Mouse (Mus musculus) liver, embryonic 11.5 days (tissue): ENCODE measurements around the gene Gm10037. TPM values are rescaled to one million over a fixed set of nuclear protein-coding genes. Genes with fewer than 3 reads are reported as not detected.
A peak's percentile ranks its signal among the peaks of the same experiment; 100 is the strongest.
"Not testable (repeated sequence)": the region's sequence is repeated elsewhere in the genome, so short reads cannot be mapped to it uniquely, and the experiment has no call there.

Experiments
- ATAC-seq: fragments of 200-750 bp; cut with Nextera tagmentation; replicated peaks from 2 replicates; pipeline ENCODE4 v1.8.0; 2017; ENCODE audit warnings: moderate number of reproducible peaks, mild to moderate bottlenecking, moderate TSS enrichment, moderate library complexity; ENCODE audit not compliant: low FRiP score
- DNase-seq: peaks from one replicate; pipeline ENCODE4 v3.0.0-alpha.2; 2017; ENCODE audit warnings: low spot score
- H3K27ac ChIP-seq: fragments of 300-500 bp; sonication (generic); 2 replicates; pipeline ENCODE4 v1.5.1; 2014; ENCODE audit warnings: mild to moderate bottlenecking, low read depth, low read length, control low read depth
- H3K27me3 ChIP-seq: fragments of 300-500 bp; sonication (generic); replicated peaks from 2 replicates; pipeline ENCODE4 v1.6.1; 2014; ENCODE audit warnings: low read length, mixed read lengths; ENCODE audit not compliant: control insufficient read depth, insufficient read depth
- H3K36me3 ChIP-seq: fragments of 300-500 bp; sonication (generic); 2 replicates; pipeline ENCODE4 v1.6.1; 2014; ENCODE audit warnings: mild to moderate bottlenecking, low read length, moderate library complexity, mixed read lengths; ENCODE audit not compliant: control insufficient read depth, insufficient read depth
- H3K4me1 ChIP-seq: fragments of 300-500 bp; sonication (generic); replicated peaks from 2 replicates; pipeline ENCODE4 v1.6.1; 2014; ENCODE audit warnings: low read length, mixed read lengths; ENCODE audit not compliant: control insufficient read depth, insufficient read depth
- H3K4me2 ChIP-seq: fragments of 300-500 bp; sonication (generic); 2 replicates; pipeline ENCODE4 v1.6.1; 2014; ENCODE audit warnings: mild to moderate bottlenecking, control low read depth, moderate library complexity
- H3K4me3 ChIP-seq: fragments of 300-500 bp; sonication (generic); 2 replicates; pipeline ENCODE4 v1.5.1; 2014; ENCODE audit warnings: low read depth, low read length, control low read depth
- H3K9ac ChIP-seq: fragments of 300-500 bp; sonication (generic); 2 replicates; pipeline ENCODE4 v1.6.1; 2014; ENCODE audit warnings: low read depth, low read length, control low read depth
- H3K9me3 ChIP-seq: fragments of 300-500 bp; sonication (generic); 2 replicates; pipeline ENCODE4 v1.6.1; 2016; ENCODE audit warnings: low read length, inconsistent platforms, mixed read lengths; ENCODE audit not compliant: control insufficient read depth
- WGBS: fragments of 180-500 bp; shearing (Covaris S2); extraction: QIAGEN DNeasy Blood & Tissue Kit; methylation state at CpG from one replicate; pipeline ENCODE4 v1.1.7; 2014; 5-methylcytosine and 5-hydroxymethylcytosine counted together
- polyA plus RNA-seq: library from polyadenylated mRNA; unstranded; fragments of >200 nt; fragmentation: Nextera tagmentation; extraction: Ambion mirVana; gene quantifications from 2 replicates; pipeline ENCODE4 v1.2.1, GENCODE M21; 2014

Gene Gm10037
- polyA plus RNA-seq = 0.71 and 0.96 TPM in 2 replicates

DNA sequence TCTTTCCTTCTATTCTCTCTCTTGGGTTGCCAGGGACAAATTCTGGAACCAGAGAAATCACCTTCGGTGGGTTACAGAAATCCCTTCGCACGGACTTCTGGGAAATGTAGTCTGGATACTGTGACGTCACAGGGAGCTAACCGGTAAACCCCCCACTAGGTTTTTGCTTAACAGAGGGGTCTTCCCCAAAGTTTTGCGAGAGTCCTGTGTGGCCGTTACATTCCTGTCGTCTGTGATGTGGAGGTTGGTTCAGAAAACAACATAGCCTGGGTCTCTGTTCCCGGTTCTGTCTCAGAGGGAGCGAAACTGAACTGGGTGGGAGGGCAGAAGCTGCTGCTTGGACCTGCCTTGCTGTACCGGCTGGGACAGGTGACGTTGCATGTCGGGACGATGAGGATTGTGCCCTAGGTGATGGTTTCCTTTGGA lies at the start of gene Gm10037:
Gene Gm10037 (plus strand): TSS at position 196 of the 426 bp plus-strand sequence.
- Histone ChIP-seq H3K4me1 (no peaks in the 10 kb centered on the region), H3K9ac (peak within 1 kb of the TSS; percentile 70), H3K27me3 (no peaks in the 10 kb centered on the region), H3K27ac (no peak within 1 kb of the TSS), H3K4me3 (peak within 1 kb of the TSS; percentile 62), H3K9me3 (peaks cover 3% of the 10 kb centered on the region), H3K4me2 (peak within 1 kb of the TSS; percentile 70), H3K36me3 (peaks cover 5% of the 10 kb centered on the region; the same call in 1 of the 2 replicates)
- ATAC-seq = peak; percentile 80
- WGBS = 4% methylated on average over 14 of the region's 14 CpGs
- DNase-seq = peak; percentile 70

DNA sequence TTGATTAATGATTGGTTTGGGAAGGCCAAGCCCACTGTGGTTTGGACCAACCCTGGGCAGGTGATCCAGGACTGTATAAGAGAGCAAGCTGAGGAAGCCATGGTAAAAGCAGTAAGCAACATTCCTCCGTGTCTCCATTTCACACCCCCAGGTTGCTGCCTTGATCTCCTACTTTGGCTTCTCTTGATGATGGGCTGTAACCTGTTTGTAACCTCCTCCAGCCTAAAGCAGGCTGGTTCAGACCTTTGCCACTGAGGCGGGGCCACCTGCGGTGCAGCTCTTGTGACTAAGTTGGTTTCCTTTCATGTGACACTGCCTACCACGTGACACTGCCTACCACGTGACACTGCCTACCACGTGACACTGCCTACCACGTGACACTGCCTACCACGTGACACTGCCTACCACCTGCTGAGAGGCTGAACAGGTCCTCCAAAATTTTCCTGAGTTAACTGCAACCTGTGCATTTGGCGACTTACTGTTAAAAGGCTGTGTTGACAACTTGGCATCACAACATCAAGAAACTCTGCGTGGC lies 38.9 kb upstream of the Gm10037 start:
- Histone ChIP-seq H3K4me2 (no peak overlapping the region), H3K4me1 (no peaks in the 10 kb centered on the region), H3K9ac (no peak overlapping the region), H3K36me3 (no peaks in the 10 kb centered on the region; the same call in 1 of the 2 replicates), H3K4me3 (no peak overlapping the region), H3K9me3 (peaks cover 2% of the 10 kb centered on the region; the same call in 1 of the 2 replicates), H3K27me3 (no peaks in the 10 kb centered on the region), H3K27ac (no peak overlapping the region)
- DNase-seq (no peak), ATAC-seq (no peak)
- 85% methylated on average over 10 of the region's 10 CpGs for WGBS

DNA sequence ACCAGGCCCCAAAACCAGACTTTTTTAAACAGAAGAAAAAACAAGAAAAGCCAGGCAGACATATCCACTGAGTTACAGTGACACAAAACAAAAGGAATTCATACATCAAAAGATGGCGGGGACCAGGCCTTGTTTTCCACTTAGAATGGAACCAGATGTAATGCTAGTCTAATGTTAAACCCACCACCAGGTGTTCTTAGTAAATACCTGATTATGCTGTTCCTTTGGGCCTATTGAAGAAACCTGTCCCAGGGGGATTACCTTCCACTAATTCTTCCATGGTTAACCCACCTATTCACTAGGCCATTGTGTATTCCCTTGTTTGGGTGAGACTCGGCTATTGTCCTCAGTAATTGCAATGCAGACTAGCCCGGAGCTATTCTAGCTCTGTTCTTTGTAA lies 32.3 kb upstream of the Gm10037 start:
- H3K27me3 ChIP-seq = no peaks in the 10 kb centered on the region
- ATAC-seq (no peak), DNase-seq (no peak)
- H3K27ac ChIP-seq = no peak overlapping the region
- H3K4me3 ChIP-seq = no peak overlapping the region
- WGBS = 88% methylated on average over 3 of the region's 3 CpGs
- no peak overlapping the region for H3K4me2 ChIP-seq
- no peaks in the 10 kb centered on the region for H3K36me3 ChIP-seq
- no peaks in the 10 kb centered on the region for H3K9me3 ChIP-seq
- H3K9ac ChIP-seq = no peak overlapping the region
- no peaks in the 10 kb centered on the region for H3K4me1 ChIP-seq

DNA sequence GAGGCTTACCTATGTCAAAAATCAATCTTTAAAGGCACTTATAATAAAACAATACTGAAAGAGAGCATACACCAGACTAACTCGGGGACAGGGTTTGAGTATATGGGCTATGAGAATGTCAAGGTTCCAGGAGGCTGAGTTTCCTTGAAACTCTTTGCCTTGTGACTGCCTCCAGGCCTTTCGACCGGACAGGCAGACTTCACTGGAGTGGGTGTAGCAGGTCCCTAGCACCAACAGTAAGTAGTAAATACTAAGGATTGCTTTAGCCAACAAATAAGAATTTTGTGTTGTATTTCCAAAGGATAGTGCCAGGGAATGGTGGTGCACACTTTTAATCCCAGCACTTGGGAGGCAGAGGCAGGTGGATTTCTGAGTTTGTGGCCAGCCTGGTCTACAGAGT lies 31.8 kb upstream of the Gm10037 start:
- WGBS = 79% methylated on average over 3 of the region's 3 CpGs
- H3K27ac ChIP-seq, ATAC-seq: not testable (repeated sequence)

DNA sequence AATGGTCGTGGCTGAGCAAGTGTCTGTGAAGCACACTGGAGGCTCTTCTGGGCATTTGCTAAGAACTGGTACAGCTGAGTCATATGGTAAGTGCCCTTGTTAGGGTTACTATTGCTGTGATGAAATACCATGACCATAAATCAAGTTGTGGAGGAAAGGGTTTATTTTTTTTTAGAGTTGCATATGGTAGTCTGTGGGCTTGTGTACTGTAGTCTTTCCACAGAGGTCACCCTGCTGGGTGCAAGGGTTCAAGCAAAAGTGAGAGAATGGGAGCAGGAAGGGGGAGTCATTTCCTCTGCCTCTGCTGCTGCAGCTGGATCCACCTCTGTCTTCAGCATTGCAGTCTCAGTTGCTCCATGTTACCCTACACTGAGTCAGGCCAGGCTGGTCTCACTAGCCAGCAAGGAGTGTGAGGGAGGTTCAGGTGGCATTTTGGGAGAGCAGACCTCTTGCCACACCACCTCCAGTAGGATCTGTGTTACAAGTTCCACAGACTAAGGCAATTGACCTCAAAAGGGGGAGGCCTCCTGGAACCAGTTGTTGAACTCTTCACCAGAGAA lies 19.2 kb upstream of the Gm10037 start:
- H3K4me3 ChIP-seq = no peak overlapping the region

More for the DNA sequence above, 31.8 kb upstream of the Gm10037 start:
- H3K4me1 ChIP-seq, H3K27me3 ChIP-seq, H3K9me3 ChIP-seq, H3K4me2 ChIP-seq, DNase-seq, H3K36me3 ChIP-seq, H3K4me3 ChIP-seq, H3K9ac ChIP-seq: not testable (repeated sequence)

DNA sequence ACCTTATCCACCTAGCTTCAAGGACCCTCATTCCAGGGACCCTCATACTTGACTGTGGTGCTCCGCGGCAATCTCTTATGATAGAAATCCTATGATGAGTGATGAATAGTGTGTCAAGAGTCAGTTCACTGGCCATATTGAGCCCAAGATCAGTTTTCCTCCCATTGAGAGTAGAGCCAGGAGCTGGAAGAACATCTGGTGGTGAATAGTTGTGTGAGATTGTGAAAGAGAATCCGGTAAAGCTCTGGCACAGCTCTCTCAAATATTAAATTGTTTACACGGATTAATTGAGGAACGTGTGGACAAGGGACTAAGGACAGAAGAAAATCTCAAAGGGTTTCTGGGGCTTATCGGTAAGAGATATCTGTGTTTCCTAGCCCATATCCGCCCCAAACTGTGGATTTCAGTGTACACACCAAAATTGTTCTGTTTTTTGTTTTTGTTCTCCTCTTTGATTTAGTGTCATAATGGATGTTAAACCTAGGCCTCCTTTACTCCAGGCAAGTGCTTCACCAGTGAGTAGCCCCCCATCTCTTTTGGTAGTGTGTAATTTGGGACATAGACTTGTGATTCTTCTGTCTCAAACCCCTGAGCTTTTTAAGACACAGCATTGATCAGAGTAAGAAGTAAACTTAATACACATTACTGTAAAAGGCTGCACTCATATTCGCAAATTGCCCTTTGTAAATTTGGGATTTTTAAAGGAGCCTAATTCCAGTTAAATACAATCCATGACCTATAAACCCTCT lies 17.8 kb upstream of the Gm10037 start:
- Histone ChIP-seq H3K27me3 (no peaks in the 10 kb centered on the region), H3K4me1 (no peaks in the 10 kb centered on the region), H3K4me2 (peak overlapping the region; percentile 68), H3K36me3 (no peaks in the 10 kb centered on the region), H3K9ac (peak overlapping the region; percentile 72; the same call in 1 of the 2 replicates), H3K27ac (no peak overlapping the region), H3K4me3 (peak overlapping the region; percentile 83), H3K9me3 (no peaks in the 10 kb centered on the region)
- DNase-seq (no peak), ATAC-seq (0 out of 2 replicates have a peak, but pooled peaks have one; percentile 7)
- 76% methylated on average over 8 of the region's 8 CpGs for WGBS

More for the DNA sequence above, 19.2 kb upstream of the Gm10037 start:
- no peak overlapping the region for H3K9ac ChIP-seq
- ATAC-seq (no peak), DNase-seq (no peak)
- H3K27me3 ChIP-seq = no peaks in the 10 kb centered on the region
- no peak overlapping the region for H3K4me2 ChIP-seq
- no peaks in the 10 kb centered on the region for H3K4me1 ChIP-seq
- no peaks in the 10 kb centered on the region for H3K36me3 ChIP-seq
- H3K27ac ChIP-seq = no peak overlapping the region
- WGBS = 68% methylated on average over 1 of the region's 1 CpGs
- no peaks in the 10 kb centered on the region for H3K9me3 ChIP-seq

DNA sequence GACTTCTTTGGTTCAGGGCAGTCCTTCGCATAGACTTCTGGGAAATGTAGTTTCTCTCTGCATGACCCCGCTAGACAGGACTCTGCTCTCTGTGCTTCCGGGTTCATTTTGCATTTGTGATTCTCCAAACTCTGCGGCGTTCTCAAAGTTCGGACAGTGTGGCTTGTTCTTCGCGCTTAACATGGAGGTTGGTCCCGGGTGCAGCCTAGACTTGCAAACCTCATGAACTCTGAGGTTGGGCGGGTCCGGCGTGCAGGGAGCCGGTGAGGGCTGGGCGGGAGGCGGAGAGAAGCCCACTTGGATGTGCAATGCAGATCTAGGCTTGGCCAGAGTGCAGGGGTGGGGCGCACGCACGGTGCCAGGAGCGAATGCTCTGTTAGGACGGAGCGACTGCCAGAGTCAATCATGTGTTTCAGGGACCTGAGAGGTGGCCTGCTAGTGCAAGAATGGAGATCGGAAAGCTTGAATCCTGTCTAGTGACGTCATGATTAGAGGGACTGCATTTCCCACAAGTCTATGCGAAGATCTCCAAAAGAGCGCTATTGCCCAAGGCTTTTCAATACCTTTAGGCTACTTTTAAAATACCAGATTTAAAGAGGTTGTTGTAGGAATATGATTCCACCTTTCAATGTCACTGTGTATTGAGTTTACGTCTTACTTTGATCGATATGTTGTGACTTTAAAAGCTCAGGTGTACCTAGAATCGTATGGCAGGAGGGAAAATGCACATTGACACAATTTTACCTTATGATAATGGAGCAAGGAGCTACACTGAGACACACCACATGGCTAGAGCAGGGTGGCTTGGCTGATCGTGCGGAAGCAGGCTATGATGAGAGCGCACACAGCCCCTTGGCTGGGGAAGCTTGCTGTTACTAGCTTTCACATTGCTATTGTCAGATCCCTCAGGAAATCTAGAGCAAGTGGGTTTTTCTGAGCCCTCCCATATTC lies 16.9 kb upstream of the Gm10037 start, which contains the start of gene Zfp273:
Gene Zfp273 (plus strand): TSS at position 31 of the 951 bp plus-strand sequence.
- Histone ChIP-seq H3K27me3 (no peaks in the 10 kb centered on the region), H3K36me3 (no peaks in the 10 kb centered on the region), H3K9me3 (no peaks in the 10 kb centered on the region), H3K4me2 (peak within 1 kb of the TSS; percentile 68), H3K9ac (peak within 1 kb of the TSS; percentile 72), H3K27ac (peak within 1 kb of the TSS; percentile 71), H3K4me1 (no peaks in the 10 kb centered on the region), H3K4me3 (peak within 1 kb of the TSS; percentile 83)
- DNase-seq (peak; percentile 89), ATAC-seq (peak; percentile 93)
- WGBS = 5% methylated on average over 31 of the region's 31 CpGs

DNA sequence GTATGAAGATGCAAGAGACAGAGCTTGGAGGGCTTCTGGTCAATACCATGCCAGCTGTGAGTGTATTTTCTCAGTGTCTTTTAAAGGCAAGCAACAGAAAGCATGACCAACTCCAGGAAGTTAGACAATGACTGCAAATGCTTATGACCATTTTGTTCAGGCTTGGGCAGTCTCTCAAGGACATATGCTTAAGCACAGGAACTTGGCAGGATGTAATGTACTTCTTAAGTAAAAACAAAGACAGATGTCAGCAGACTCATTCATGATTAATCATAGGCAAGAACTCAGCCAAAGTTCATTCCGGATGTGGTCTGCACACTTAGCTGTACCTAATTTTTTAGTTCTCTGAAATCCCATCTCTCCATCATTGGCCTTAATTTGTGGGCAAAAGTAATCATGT lies 12.3 kb upstream of the Gm10037 start:
- Histone ChIP-seq H3K4me2 (no peak overlapping the region), H3K36me3 (peaks cover 4% of the 10 kb centered on the region; the same call in 1 of the 2 replicates), H3K9me3 (no peaks in the 10 kb centered on the region), H3K9ac (no peak overlapping the region), H3K4me1 (no peaks in the 10 kb centered on the region), H3K4me3 (no peak overlapping the region), H3K27ac (no peak overlapping the region), H3K27me3 (no peaks in the 10 kb centered on the region)
- no peak for DNase-seq
- no peak for ATAC-seq
- WGBS = 94% methylated on average over 1 of the region's 1 CpGs
